Mouse (Mus musculus) neural tube, embryonic 12.5 days (tissue): ENCODE measurements around the gene Duox2. TPM values are rescaled to one million over a fixed set of nuclear protein-coding genes. Genes with fewer than 3 reads are reported as not detected.

Experiments
- ATAC-seq: fragments of 200-750 bp; cut with Nextera tagmentation; 2 replicates; pipeline ENCODE4 v1.8.0; 2017; ENCODE audit warnings: low read depth, mild to moderate bottlenecking, moderate TSS enrichment, moderate library complexity; ENCODE audit not compliant: low FRiP score
- H3K27ac ChIP-seq: fragments of 300-500 bp; sonication (generic); 2 replicates; pipeline ENCODE4 v1.5.1; 2016
- H3K27me3 ChIP-seq: fragments of 300-500 bp; sonication (generic); replicated peaks from 2 replicates; pipeline ENCODE4 v1.6.1; 2016; ENCODE audit warnings: mild to moderate bottlenecking
- H3K36me3 ChIP-seq: fragments of 300-500 bp; sonication (generic); 2 replicates; pipeline ENCODE4 v1.6.1; 2016; ENCODE audit warnings: mild to moderate bottlenecking
- H3K4me1 ChIP-seq: fragments of 300-500 bp; sonication (generic); 2 replicates; pipeline ENCODE4 v1.6.1; 2016
- H3K4me2 ChIP-seq: fragments of 300-500 bp; sonication (generic); replicated peaks from 2 replicates; pipeline ENCODE4 v1.6.1; 2016; ENCODE audit warnings: mild to moderate bottlenecking
- H3K4me3 ChIP-seq: fragments of 300-500 bp; sonication (generic); 2 replicates; pipeline ENCODE4 v1.5.1; 2016
- H3K9ac ChIP-seq: fragments of 300-500 bp; sonication (generic); 2 replicates; pipeline ENCODE4 v1.6.1; 2016; ENCODE audit warnings: mild to moderate bottlenecking
- H3K9me3 ChIP-seq: fragments of 300-500 bp; sonication (generic); 2 replicates; pipeline ENCODE4 v1.6.1; 2016; ENCODE audit warnings: mild to moderate bottlenecking
- WGBS: fragments of 180-500 bp; shearing (Covaris S2); methylation state at CpG from one replicate; pipeline ENCODE4 v1.1.7; 2016; 5-methylcytosine and 5-hydroxymethylcytosine counted together
- polyA plus RNA-seq: library from polyadenylated mRNA; unstranded; fragments of >200 nt; fragmentation: Nextera tagmentation; extraction: Ambion mirVana; gene quantifications from 2 replicates; pipeline ENCODE4 v1.2.1, GENCODE M21; 2016

The Duox2 gene
- polyA plus RNA-seq, 1 experiment from 2014 or later = 0.04 TPM

DNA sequence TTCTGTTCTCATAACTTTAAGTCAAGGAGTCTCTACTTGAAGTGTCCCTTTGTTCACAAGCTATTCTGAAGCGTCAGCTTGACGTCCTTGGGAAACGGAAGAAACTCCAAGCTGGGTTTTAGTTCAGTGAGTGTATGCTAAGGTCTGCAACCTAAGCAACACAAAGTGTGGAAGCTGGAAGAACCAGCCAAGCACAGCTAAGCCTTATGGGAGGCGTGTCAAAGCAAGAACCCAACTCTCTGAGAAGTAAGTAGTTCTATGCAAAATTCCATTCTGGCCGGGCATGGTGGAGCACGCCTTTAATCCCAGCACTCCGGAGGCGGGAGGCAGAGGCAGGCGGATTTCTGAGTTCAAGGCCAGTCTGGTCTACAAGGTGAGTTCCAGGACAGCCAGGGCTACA is 66.6 kb downstream of the Duox2 start:
- Histone ChIP-seq H3K9me3 (no peaks in the 10 kb centered on the region), H3K27ac (no peak overlapping the region), H3K9ac (no peak overlapping the region), H3K4me2 (no peak overlapping the region), H3K27me3 (no peaks in the 10 kb centered on the region), H3K4me1 (0 out of 2 replicates have a peak, but pooled peaks cover 5% of the 10 kb centered on the region), H3K4me3 (no peak overlapping the region), H3K36me3 (no peaks in the 10 kb centered on the region)
- ATAC-seq = no peak
- 70% methylated on average over 9 of the region's 9 CpGs for WGBS

DNA sequence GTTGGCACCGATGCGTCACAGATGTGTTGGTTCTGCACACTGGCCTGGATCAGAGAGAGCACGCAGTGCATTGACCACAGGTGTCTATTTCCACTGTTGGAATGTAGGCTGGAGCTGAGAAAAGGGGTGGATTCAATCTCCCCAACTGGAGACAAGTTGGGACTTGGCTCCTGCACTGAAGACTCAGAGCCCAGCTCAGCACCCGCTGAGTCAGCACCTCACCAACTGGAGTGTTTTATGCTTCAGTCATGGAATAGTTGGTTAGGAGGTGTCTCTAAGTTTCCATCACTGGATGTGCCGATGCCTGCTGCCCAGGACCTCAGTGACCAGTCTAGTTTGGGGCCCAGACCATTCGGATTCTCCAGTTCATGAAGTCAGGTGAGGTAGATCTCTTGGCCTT is 67.9 kb downstream of the Duox2 start:
- Histone ChIP-seq H3K4me2 (no peak overlapping the region), H3K4me3 (no peak overlapping the region), H3K27me3 (no peaks in the 10 kb centered on the region), H3K27ac (no peak overlapping the region), H3K9ac (no peak overlapping the region), H3K9me3 (no peaks in the 10 kb centered on the region), H3K36me3 (no peaks in the 10 kb centered on the region), H3K4me1 (0 out of 2 replicates have a peak, but pooled peaks cover 5% of the 10 kb centered on the region)
- no peak for ATAC-seq
- WGBS = 91% methylated on average over 6 of the region's 6 CpGs

Other genes starting within 250 kb of the Duox2 start
- 9.6 and 10.5 TPM in 2 replicates for gene Spg11, start 180.1 kb downstream of the Duox2 start, polyA plus RNA-seq
- 115 and 118 TPM in 2 replicates for gene B2m, start 150.8 kb downstream of the Duox2 start, polyA plus RNA-seq
- gene Trim69, start 137.7 kb downstream of the Duox2 start, polyA plus RNA-seq = not detected in 2 replicates
- not detected in 2 replicates for gene Patl2, start 112.3 kb downstream of the Duox2 start, polyA plus RNA-seq
- gene Terb2, start 112.2 kb downstream of the Duox2 start, polyA plus RNA-seq = not detected in 2 replicates
- gene Sord, start 63.7 kb downstream of the Duox2 start, polyA plus RNA-seq = 16.7 and 17.4 TPM in 2 replicates
- not detected in 2 replicates for gene Duoxa2, start 451 bp upstream of the Duox2 start, polyA plus RNA-seq
- 0.23 TPM in 1 of 2 replicates, not detected in the other for gene Duoxa1, start 15.3 kb upstream of the Duox2 start, polyA plus RNA-seq
- gene Duox1, start 17.2 kb upstream of the Duox2 start, polyA plus RNA-seq = 0.10 and 0.15 TPM in 2 replicates
- gene Shf, start 70.7 kb upstream of the Duox2 start, polyA plus RNA-seq = 12.2 and 15.1 TPM in 2 replicates
- 0.28 TPM in 1 of 2 replicates, not detected in the other for gene Slc28a2, start 128.0 kb upstream of the Duox2 start, polyA plus RNA-seq
- gene Gm14085, start 186.5 kb upstream of the Duox2 start, polyA plus RNA-seq = not detected in 2 replicates